Mouse (Mus musculus) cerebellum, adult 2 months (tissue): ENCODE data around the gene Psma5. TPM values are rescaled to one million over a fixed set of nuclear protein-coding genes. Genes with fewer than 3 reads are reported as not detected.

Experiments
- DNase-seq, 2 experiments: peaks; one replicate each; pipeline ENCODE4 v3.0.0; 2021
- H3K27ac ChIP-seq: fragments of 200-500 bp; 2 replicates; pipeline ENCODE4 v1.5.1; 2012; ENCODE audit warnings: low read length, control low read depth, inconsistent platforms; ENCODE audit not compliant: insufficient read depth
- H3K27me3 ChIP-seq: fragments of 200-500 bp; 2 replicates; pipeline ENCODE4 v1.6.1; 2012; ENCODE audit warnings: inconsistent platforms, mild to moderate bottlenecking, low read length, moderate library complexity; ENCODE audit not compliant: control insufficient read depth, insufficient read depth
- H3K4me1 ChIP-seq: fragments of 200-500 bp; 2 replicates; pipeline ENCODE4 v1.6.1; 2011; ENCODE audit warnings: low read length; ENCODE audit not compliant: control insufficient read depth, insufficient read depth
- H3K4me3 ChIP-seq: fragments of 200-500 bp; replicated peaks from 2 replicates; pipeline ENCODE3; 2011; ENCODE audit warnings: mild to moderate bottlenecking, low read depth, low read length, control low read depth; ENCODE audit not compliant: insufficient read depth
- CTCF ChIP-seq: fragments of 200-500 bp; IDR thresholded peaks from 2 replicates; pipeline ENCODE4 v1.5.1; 2011; ENCODE audit warnings: low read depth, mild to moderate bottlenecking, control low read depth, low read length, moderate library complexity, borderline replicate concordance; ENCODE audit not compliant: insufficient read depth
- POLR2A ChIP-seq: fragments of 200-500 bp; IDR thresholded peaks from 2 replicates; pipeline ENCODE4 v1.6.1; 2011; ENCODE audit warnings: low read length, control low read depth, borderline replicate concordance; ENCODE audit not compliant: insufficient read depth
- WGBS: fragments of 180-500 bp; shearing (Covaris S2); methylation state at CpG from one replicate; pipeline ENCODE4 v1.1.7; 2018; 5-methylcytosine and 5-hydroxymethylcytosine counted together
- polyA plus RNA-seq: library from polyadenylated mRNA; depleted of rRNA; stranded (reverse); fragments of >200 nt; gene quantifications from 2 replicates; pipeline ENCODE4 v1.2.3, GENCODE M21; 2012

The Psma5 gene
- polyA plus RNA-seq, 1 experiment, result 111 TPM

DNA sequence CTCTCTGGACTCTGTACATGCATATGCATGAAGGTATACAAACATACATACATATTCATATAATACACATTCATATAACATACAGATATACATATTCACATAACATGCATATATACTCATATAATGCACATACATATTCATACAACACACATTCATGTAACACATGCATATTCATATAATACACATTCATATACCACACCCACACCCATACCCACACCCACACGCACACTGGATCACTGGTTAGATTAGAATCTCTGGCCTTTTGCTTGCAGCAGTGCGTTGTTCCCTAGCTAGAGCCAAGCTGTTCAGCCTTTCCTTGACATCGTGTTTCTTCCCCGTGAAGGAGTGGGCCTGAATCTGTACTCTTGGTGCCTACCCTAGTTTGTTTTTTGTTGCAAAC, 48.0 kb downstream of the Psma5 start:
- no peak for TF ChIP-seq POLR2A
- no peak for TF ChIP-seq CTCF
- 85% methylated on average over 4 of the region's 4 CpGs for WGBS
- no peak overlapping the region for H3K27ac ChIP-seq

GRCm38 (mm10) chr3:108306387-108306786, 49.7 kb downstream of the Psma5 start:
- no peak overlapping the region for H3K27ac ChIP-seq
- 79% methylated on average over 3 of the region's 3 CpGs for WGBS
- no peak for TF ChIP-seq CTCF
- TF ChIP-seq POLR2A, result no peak

More for the DNA sequence above, 48.0 kb downstream of the Psma5 start:
- Histone ChIP-seq H3K4me3 (no peak overlapping the region), H3K4me1 (peaks cover 6% of the 10 kb centered on the region), H3K27me3 (no peaks in the 10 kb centered on the region)
- no peak for DNase-seq

GRCm38 (mm10) chr3:108307485-108307884, 50.8 kb downstream of the Psma5 start:
- DNase-seq, result no peak
- TF ChIP-seq POLR2A, result no peak
- TF ChIP-seq CTCF, result no peak
- no peak overlapping the region for H3K27ac ChIP-seq
- no peak overlapping the region for H3K4me3 ChIP-seq
- no peaks in the 10 kb centered on the region for H3K27me3 ChIP-seq
- WGBS, result 66% methylated on average over 6 of the region's 6 CpGs
- no peaks in the 10 kb centered on the region; the same call in 1 of the 2 replicates for H3K4me1 ChIP-seq

More at GRCm38 (mm10) chr3:108306387-108306786, 49.7 kb downstream of the Psma5 start:
- Histone ChIP-seq H3K27me3 (no peaks in the 10 kb centered on the region), H3K4me1 (no peaks in the 10 kb centered on the region; the same call in 1 of the 2 replicates), H3K4me3 (no peak overlapping the region)
- DNase-seq, result no peak

- TF ChIP-seq CTCF (no peak), POLR2A (no peak)
- Histone ChIP-seq H3K4me3 (no peak overlapping the region), H3K4me1 (no peaks in the 10 kb centered on the region; the same call in 1 of the 2 replicates), H3K27me3 (no peaks in the 10 kb centered on the region), H3K27ac (no peak overlapping the region)
- DNase-seq, result no peak
These were observed 54.2 kb downstream of the Psma5 start for GRCm38 (mm10) chr3:108310921-108311341.

DNA sequence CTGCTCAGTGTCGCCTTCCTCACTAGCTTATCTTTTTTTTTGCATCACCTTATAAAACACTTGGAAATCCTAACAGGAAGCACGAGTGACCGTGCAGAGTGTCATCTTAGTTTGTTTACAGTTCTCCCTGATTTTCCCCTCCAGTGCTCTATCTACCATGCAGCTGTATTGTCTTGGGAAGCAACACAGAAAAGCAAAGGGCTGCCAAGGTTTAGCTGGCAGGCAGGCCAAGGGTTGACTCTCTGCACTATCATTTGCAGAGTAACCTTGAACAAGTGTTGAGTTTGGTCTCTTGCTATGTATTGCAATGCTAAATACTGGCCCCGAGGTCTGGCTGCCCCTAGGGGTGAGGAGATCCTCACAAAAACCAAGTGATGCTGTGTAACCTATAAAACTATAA, 55.0 kb downstream of the Psma5 start:
- no peak overlapping the region for H3K4me3 ChIP-seq
- 85% methylated on average over 4 of the region's 4 CpGs for WGBS
- TF ChIP-seq POLR2A (no peak), CTCF (no peak)

DNA sequence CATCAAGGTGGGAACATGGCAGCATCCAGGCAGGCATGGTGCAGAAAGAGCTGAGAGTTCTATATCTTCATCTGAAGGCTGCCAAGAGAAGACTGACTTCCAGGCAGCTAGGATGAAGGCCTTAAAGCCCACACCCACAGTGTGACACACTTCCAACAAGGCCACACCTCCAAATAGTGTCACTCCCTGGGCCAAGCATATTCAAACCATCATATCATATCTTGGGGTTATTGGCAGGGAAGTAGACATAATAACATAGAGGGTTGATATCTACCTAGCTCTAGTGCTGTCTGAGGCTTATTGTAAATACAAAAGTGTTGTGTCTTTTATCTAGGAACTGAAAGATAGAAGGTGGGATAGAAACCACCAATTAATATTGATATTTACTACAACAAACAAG, 55.7 kb downstream of the Psma5 start:
- DNase-seq, result no peak
- Histone ChIP-seq H3K27me3 (no peaks in the 10 kb centered on the region), H3K4me3 (no peak overlapping the region), H3K27ac (no peak overlapping the region), H3K4me1 (no peaks in the 10 kb centered on the region)
- TF ChIP-seq POLR2A, result no peak
- TF ChIP-seq CTCF, result no peak

More for the DNA sequence above, 55.0 kb downstream of the Psma5 start:
- Histone ChIP-seq H3K27me3 (no peaks in the 10 kb centered on the region), H3K27ac (no peak overlapping the region), H3K4me1 (no peaks in the 10 kb centered on the region)
- no peak for DNase-seq

- 74% methylated on average over 4 of the region's 4 CpGs for WGBS
- Histone ChIP-seq H3K27ac (no peak overlapping the region), H3K4me1 (no peaks in the 10 kb centered on the region), H3K27me3 (no peaks in the 10 kb centered on the region), H3K4me3 (no peak overlapping the region)
- DNase-seq, result no peak
- TF ChIP-seq POLR2A (no peak), CTCF (no peak)
These were observed 56.4 kb downstream of the Psma5 start for GRCm38 (mm10) chr3:108313138-108313537.

- no peaks in the 10 kb centered on the region for H3K27me3 ChIP-seq
- 54% methylated on average over 8 of the region's 8 CpGs for WGBS
These were observed 57.4 kb downstream of the Psma5 start for GRCm38 (mm10) chr3:108314038-108314675.

More at GRCm38 (mm10) chr3:108314038-108314675, 57.4 kb downstream of the Psma5 start:
- Histone ChIP-seq H3K27ac (no peak overlapping the region), H3K4me1 (no peaks in the 10 kb centered on the region), H3K4me3 (no peak overlapping the region)
- TF ChIP-seq CTCF (no peak), POLR2A (no peak)
- DNase-seq, result no peak
